ENCODE assay signal across 22 mouse cellular contexts in the genomic region with DNA sequence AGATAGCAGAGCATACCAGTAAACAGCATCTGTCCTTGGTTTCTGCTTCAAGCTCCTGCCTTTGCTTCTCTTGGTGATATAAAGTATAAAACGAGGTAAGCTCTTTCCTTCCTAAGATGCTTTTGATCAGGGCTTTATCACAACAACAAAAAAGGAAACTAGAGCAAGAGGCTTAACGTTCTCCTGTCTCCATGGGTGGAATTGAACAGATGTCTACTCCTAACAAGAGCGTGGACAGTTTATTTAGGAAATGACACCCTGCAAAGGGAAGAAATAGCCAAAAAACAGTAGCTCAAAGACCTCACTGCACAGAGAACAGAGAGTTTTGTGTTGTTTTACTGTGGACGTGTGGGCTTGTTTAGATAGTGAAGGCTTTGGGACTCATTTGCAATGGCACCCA.
"Had no signal": no experiment of that assay in that cellular context is flagged by ENCODE, and none has a peak within 500 bp of the region (broad histone marks: within the 10 kb centered on the region; RNA-seq: fewer than 3 reads in every experiment).

No protein-coding gene starts in this region.

- H3K4me1 ChIP-seq: kidney, embryonic 15.5 days; limb, embryonic 12.5 days; limb, embryonic 15.5 days; megakaryocyte, embryonic 14.5 days; midbrain, embryonic 15.5 days; neural tube, embryonic 12.5 days; neural tube, embryonic 15.5 days had no signal

- H3K9me3 ChIP-seq: kidney, embryonic 15.5 days; limb, embryonic 12.5 days; limb, embryonic 15.5 days; midbrain, embryonic 10.5 days; midbrain, embryonic 15.5 days; neural tube, embryonic 12.5 days; neural tube, embryonic 15.5 days had no signal

- H3K36me3 ChIP-seq: kidney, embryonic 15.5 days; limb, embryonic 12.5 days; limb, embryonic 15.5 days; midbrain, embryonic 10.5 days; midbrain, embryonic 15.5 days; neural tube, embryonic 12.5 days; neural tube, embryonic 15.5 days had no signal

- H3K4me2 ChIP-seq: kidney, embryonic 15.5 days; limb, embryonic 12.5 days; limb, embryonic 15.5 days; liver, embryonic 11.5 days; lung, embryonic 14.5 days; midbrain, embryonic 15.5 days; neural tube, embryonic 12.5 days; neural tube, embryonic 15.5 days had no signal

- ATAC-seq: liver, postnatal 0 days; midbrain, embryonic 15.5 days had no signal

- H3K27ac ChIP-seq: limb, embryonic 12.5 days; limb, embryonic 15.5 days; liver, embryonic 14.5 days; midbrain, embryonic 10.5 days; midbrain, embryonic 15.5 days; neural tube, embryonic 12.5 days; neural tube, embryonic 15.5 days; stomach, postnatal 0 days had no signal

- DNase-seq: kidney, adult 8-10 months; kidney, postnatal 10 days; kidney, postnatal 4 days; left cerebral cortex, postnatal 4 days; liver, postnatal 0 days; lung, embryonic 14.5 days; lung, postnatal 14 days; right cerebral cortex, adult 18-20 months; right cerebral cortex, postnatal 14 days; right cerebral cortex, postnatal 4 days; thymus, postnatal 25 days had no signal

- H3K27me3 ChIP-seq: kidney, embryonic 15.5 days; limb, embryonic 12.5 days; limb, embryonic 15.5 days; megakaryocyte, embryonic 14.5 days; midbrain, embryonic 15.5 days; neural tube, embryonic 12.5 days; neural tube, embryonic 15.5 days had no signal

- H3K9ac ChIP-seq: kidney, embryonic 15.5 days; limb, embryonic 12.5 days; limb, embryonic 15.5 days; liver, embryonic 14.5 days; liver, postnatal 0 days; lung, embryonic 14.5 days; midbrain, embryonic 15.5 days; neural tube, embryonic 12.5 days; neural tube, embryonic 15.5 days had no signal

- H3K4me3 ChIP-seq: kidney, embryonic 15.5 days; limb, embryonic 12.5 days; limb, embryonic 15.5 days; megakaryocyte, embryonic 14.5 days; midbrain, embryonic 10.5 days; midbrain, embryonic 15.5 days; neural tube, embryonic 12.5 days; neural tube, embryonic 15.5 days had no signal
